Mouse (Mus musculus) liver, adult 2 months (tissue): ENCODE results near the gene Kif26b. TPM values are rescaled to one million over a fixed set of nuclear protein-coding genes. Genes with fewer than 3 reads are reported as not detected.

Experiments used
- DNase-seq: peaks from one replicate; pipeline ENCODE4 v3.0.0-alpha.2; 2011; ENCODE audit warnings: low read depth, low spot score; ENCODE audit errors: extremely low read depth
- H3K27ac ChIP-seq: fragments of 200-500 bp; replicated peaks from 2 replicates; pipeline ENCODE4 v1.5.1; 2012; ENCODE audit warnings: low read depth, mild to moderate bottlenecking, control low read depth, inconsistent platforms, low read length; ENCODE audit not compliant: insufficient read depth
- H3K27me3 ChIP-seq: fragments of 200-500 bp; 2 replicates; pipeline ENCODE4 v1.6.1; 2012; ENCODE audit warnings: mild to moderate bottlenecking, moderate library complexity, low read length, inconsistent platforms; ENCODE audit not compliant: control insufficient read depth, insufficient read depth
- H3K36me3 ChIP-seq: fragments of 200-500 bp; 2 replicates; pipeline ENCODE4 v1.6.1; 2012; ENCODE audit warnings: low read length, inconsistent platforms; ENCODE audit not compliant: control insufficient read depth, insufficient read depth
- H3K4me1 ChIP-seq: fragments of 200-500 bp; 2 replicates; pipeline ENCODE4 v1.6.1; 2011; ENCODE audit warnings: low read length; ENCODE audit not compliant: control insufficient read depth, insufficient read depth
- H3K4me3 ChIP-seq: fragments of 200-500 bp; 2 replicates; pipeline ENCODE4 v1.5.1; 2011; ENCODE audit warnings: low read depth, mild to moderate bottlenecking, control low read depth, low read length, moderate library complexity; ENCODE audit not compliant: insufficient read depth
- H3K79me2 ChIP-seq: fragments of 200-500 bp; 2 replicates; pipeline ENCODE4 v1.6.1; 2012; ENCODE audit warnings: inconsistent platforms, mild to moderate bottlenecking, low read length, moderate library complexity; ENCODE audit not compliant: control insufficient read depth, insufficient read depth
- H3K9ac ChIP-seq: fragments of 200-500 bp; 2 replicates; pipeline ENCODE4 v1.6.1; 2012; ENCODE audit warnings: low read depth, mild to moderate bottlenecking, control low read depth, inconsistent platforms, low read length
- CTCF ChIP-seq: fragments of 200-500 bp; IDR thresholded peaks from 2 replicates; pipeline ENCODE4 v1.5.1; 2011; ENCODE audit warnings: low read depth, low read length, control low read depth
- POLR2A ChIP-seq: fragments of 200-500 bp; IDR thresholded peaks from 2 replicates; pipeline ENCODE4 v1.6.1; 2011; ENCODE audit warnings: low read length, control low read depth; ENCODE audit not compliant: insufficient read depth; ENCODE audit errors: extremely low read depth
- WGBS: fragments of 180-500 bp; shearing (Covaris S2); methylation state at CpG from one replicate; pipeline ENCODE4 v1.1.7; 2018; 5-methylcytosine and 5-hydroxymethylcytosine counted together
- polyA plus RNA-seq: library from polyadenylated mRNA; depleted of rRNA; stranded (reverse); fragments of >200 nt; gene quantifications from 2 replicates; pipeline ENCODE4 v1.2.3, GENCODE M21; 2012
- total RNA-seq: library from RNA; depleted of rRNA; stranded (reverse); fragments of >200 nt; gene quantifications from 2 replicates; pipeline ENCODE4 v1.2.3, GENCODE M21; 2014

Gene Kif26b
- total and polyA plus RNA-seq, 2 experiments, result 0.10 to 0.28 TPM

- Histone ChIP-seq H3K79me2 (no peaks in the 10 kb centered on the region), H3K4me1 (no peaks in the 10 kb centered on the region), H3K27ac (no peak overlapping the region), H3K36me3 (no peaks in the 10 kb centered on the region), H3K4me3 (no peak overlapping the region), H3K27me3 (no peaks in the 10 kb centered on the region), H3K9ac (no peak overlapping the region)
- WGBS, result 80% methylated on average over 13 of the region's 13 CpGs
- no peak for DNase-seq
- TF ChIP-seq CTCF, result no peak
- TF ChIP-seq POLR2A, result no peak
Observed at GRCm38 (mm10) chr1:178590229-178591171, 61.6 kb downstream of the Kif26b start.

DNA sequence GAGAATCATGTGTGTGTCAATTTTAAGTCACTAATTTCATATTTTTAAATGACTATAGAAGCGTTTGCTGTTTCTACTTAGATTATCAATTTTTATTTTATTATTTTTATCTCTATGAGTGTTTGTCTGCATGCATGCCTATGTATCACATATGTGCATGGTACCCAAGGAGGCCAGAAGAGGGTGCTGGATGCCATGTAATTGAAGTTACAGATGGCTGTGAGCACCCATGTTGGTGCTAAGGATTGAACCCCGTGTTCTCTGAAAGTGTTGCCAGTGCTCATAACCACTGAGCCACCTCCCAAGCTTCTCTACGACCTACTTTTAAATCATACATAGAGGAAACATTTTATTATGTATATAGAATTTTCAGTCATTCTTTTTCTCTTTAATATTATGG lies 68.2 kb downstream of the Kif26b start:
- H3K36me3 ChIP-seq, result no peaks in the 10 kb centered on the region
- peaks cover 5% of the 10 kb centered on the region; the same call in 1 of the 2 replicates for H3K4me1 ChIP-seq
- DNase-seq, result no peak
- WGBS, result 96% methylated on average over 3 of the region's 3 CpGs
- H3K27ac ChIP-seq, result no peak overlapping the region
- no peak overlapping the region for H3K9ac ChIP-seq
- H3K79me2 ChIP-seq, result no peaks in the 10 kb centered on the region
- H3K4me3 ChIP-seq, result no peak overlapping the region
- TF ChIP-seq POLR2A (no peak), CTCF (no peak)
- H3K27me3 ChIP-seq, result no peaks in the 10 kb centered on the region

DNA sequence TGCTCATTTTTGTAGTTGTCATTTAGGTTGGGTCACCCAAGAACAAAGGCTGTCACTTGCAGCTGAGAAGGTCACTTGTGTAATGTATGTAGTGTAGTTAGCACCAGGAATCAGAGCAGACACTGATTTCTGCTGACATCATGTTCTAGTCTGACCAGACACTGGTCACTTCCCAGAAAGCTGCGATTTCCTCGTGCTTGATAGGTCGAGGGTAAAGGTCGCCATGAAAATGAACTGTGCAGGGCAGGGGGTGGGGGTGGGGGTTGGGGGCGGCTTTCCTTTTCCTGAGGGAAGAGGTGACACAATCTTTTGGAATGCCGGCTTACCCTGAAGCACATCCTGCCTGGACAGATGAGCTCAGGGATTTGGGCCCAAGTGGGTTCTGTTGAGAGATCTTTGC lies 68.8 kb downstream of the Kif26b start:
- H3K9ac ChIP-seq, result no peak overlapping the region
- H3K79me2 ChIP-seq, result no peaks in the 10 kb centered on the region
- H3K27me3 ChIP-seq, result no peaks in the 10 kb centered on the region
- no peak overlapping the region for H3K4me3 ChIP-seq
- no peaks in the 10 kb centered on the region for H3K36me3 ChIP-seq
- TF ChIP-seq CTCF, result no peak
- TF ChIP-seq POLR2A, result no peak
- H3K4me1 ChIP-seq, result peaks cover 5% of the 10 kb centered on the region; the same call in 1 of the 2 replicates
- WGBS, result 25% methylated on average over 6 of the region's 6 CpGs
- peak; percentile 23 for DNase-seq
- no peak overlapping the region for H3K27ac ChIP-seq

- Histone ChIP-seq H3K4me3 (no peak overlapping the region), H3K79me2 (no peaks in the 10 kb centered on the region), H3K27me3 (no peaks in the 10 kb centered on the region), H3K9ac (no peak overlapping the region), H3K36me3 (no peaks in the 10 kb centered on the region), H3K4me1 (peaks cover 5% of the 10 kb centered on the region; the same call in 1 of the 2 replicates), H3K27ac (no peak overlapping the region)
- 51% methylated on average over 15 of the region's 15 CpGs for WGBS
- TF ChIP-seq POLR2A (no peak), CTCF (no peak)
- peak; percentile 65 for DNase-seq
Observed at GRCm38 (mm10) chr1:178600851-178601569, 72.1 kb downstream of the Kif26b start.

DNA sequence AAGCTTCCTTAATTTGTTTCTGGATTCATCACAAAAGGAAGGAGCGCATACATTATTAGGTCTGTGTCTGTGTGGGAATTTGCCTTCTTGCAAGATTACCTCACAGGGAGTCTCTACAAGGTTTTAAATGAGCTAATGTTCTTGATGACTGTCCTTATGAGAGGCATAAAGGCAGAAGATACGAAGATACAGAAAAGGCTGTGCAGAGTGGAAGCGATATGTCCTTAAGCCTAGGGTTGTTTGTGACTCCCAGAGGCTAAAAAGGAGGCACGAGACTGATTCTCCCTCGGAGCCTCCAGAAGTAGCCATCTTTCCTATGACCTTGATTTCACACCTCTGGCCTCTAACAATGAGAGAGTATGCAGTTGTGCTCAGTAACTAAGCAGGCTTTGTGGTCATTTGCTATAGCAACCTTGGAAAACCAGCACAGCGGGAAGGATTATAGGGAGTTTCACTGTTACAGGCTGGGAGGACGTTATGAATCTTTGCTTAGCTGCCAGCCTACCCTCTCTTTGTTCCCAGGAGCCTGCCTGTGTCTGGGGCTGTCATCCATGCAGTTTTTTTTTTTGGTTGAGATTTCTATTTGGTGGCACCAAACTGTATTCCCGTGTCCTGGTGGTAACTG lies 80.3 kb downstream of the Kif26b start:
- Histone ChIP-seq H3K27me3 (no peaks in the 10 kb centered on the region), H3K36me3 (no peaks in the 10 kb centered on the region), H3K27ac (no peak overlapping the region), H3K79me2 (no peaks in the 10 kb centered on the region), H3K4me1 (no peaks in the 10 kb centered on the region), H3K4me3 (no peak overlapping the region), H3K9ac (no peak overlapping the region)
- no peak for TF ChIP-seq CTCF
- no peak for TF ChIP-seq POLR2A
- DNase-seq, result no peak
- 85% methylated on average over 8 of the region's 8 CpGs for WGBS
